ENCODE assay signal across 35 mouse cellular contexts in genomic region chr11:88938770-88939169, GRCm38 (mm10). TPM values are rescaled to one million over a fixed set of nuclear protein-coding genes. Genes with fewer than 3 reads are reported as not detected.
A peak's percentile ranks its signal among the peaks of the same experiment; 100 is the strongest.
DNase-seq lines count a peak whose midpoint lies in the region; ATAC-seq and TF ChIP-seq lines count a peak whose summit lies in the region.
"Had no signal": no experiment of that assay in that cellular context is flagged by ENCODE, and none has a peak within 500 bp of the region (broad histone marks: within the 10 kb centered on the region; RNA-seq: fewer than 3 reads in every experiment).

No protein-coding gene starts in this region.

- H3K27me3 ChIP-seq in intestine, postnatal 0 days (replicated peaks; ENCODE audit: control insufficient read depth, insufficient read depth, low read length), result no peaks in the 10 kb centered on the region
- H3K27me3 ChIP-seq in intestine, embryonic 16.5 days (replicated peaks; ENCODE audit: control insufficient read depth, insufficient read depth, low read length), result no peaks in the 10 kb centered on the region
- no peaks in the 10 kb centered on the region for H3K27me3 ChIP-seq in liver, postnatal 0 days (ENCODE audit: insufficient read depth, low read length)
- H3K27me3 ChIP-seq in liver, embryonic 11.5 days (replicated peaks; ENCODE audit: control insufficient read depth, insufficient read depth, low read length), result no peaks in the 10 kb centered on the region
- H3K27me3 ChIP-seq in CH12.LX (replicated peaks), result no peaks in the 10 kb centered on the region
- no peaks in the 10 kb centered on the region for H3K27me3 ChIP-seq in Patski
- H3K27me3 ChIP-seq: embryonic facial prominence, embryonic 13.5 days; heart, embryonic 12.5 days; liver, embryonic 15.5 days had no signal

- dilution Hi-C loops in CH12.LX (cut with MboI; ENCODE audit: extremely low pct_ligation_motif_present, extremely low pct_unique_long_range_greater_than_20kb, low sequenced_read_pairs), result no loop called here

- TF ChIP-seq CTCF in intestine, postnatal 0 days (IDR thresholded peaks at IDR 0.05; ENCODE audit: low read depth), result peak; percentile 46
- peak; percentile 36 for TF ChIP-seq CTCF in liver, postnatal 0 days (IDR thresholded peaks at IDR 0.05; ENCODE audit: low read depth)
- peak in 1 of 2 experiments; percentile 53; a peak in 2 of 4 replicates for TF ChIP-seq CTCF in CH12.LX (conservative IDR thresholded peaks at IDR 0.05 in 1 of 2, IDR thresholded peaks at IDR 0.05 in 1 of 2; ENCODE audit: low read depth in 2 of 2, low read length in 2 of 2)
- peak; percentile 56 for TF ChIP-seq CTCF in Patski (IDR thresholded peaks at IDR 0.05)

- DNase-seq in liver, postnatal 0 days, result no peak
- DNase-seq in liver, embryonic 11.5 days (ENCODE audit: low spot score), result no peak
- DNase-seq in CH12.LX (ENCODE audit: extremely low read depth) (no peak), Patski (ENCODE audit: low read depth, low spot score) (no peak)
- no peak for DNase-seq in spleen, postnatal 14 days (ENCODE audit: low spot score in 2 of 2)
- DNase-seq: adrenal gland, postnatal 25 days; cerebellum, adult 11-12 months; cerebellum, adult 9-11 months; gastrocnemius, postnatal 25 days; heart, adult 18-20 months; heart, postnatal 10 days; kidney, adult 8-10 months; kidney, postnatal 14 days; left cerebral cortex, postnatal 4 days; midbrain, embryonic 14.5 days; right cerebral cortex, postnatal 25 days; thymus, adult 18-20 months; thymus, postnatal 25 days had no signal

- 98% methylated on average over 2 of the region's 2 CpGs for WGBS in intestine, postnatal 0 days
- WGBS in intestine, embryonic 16.5 days, result 96% methylated on average over 2 of the region's 2 CpGs
- 85% methylated on average over 2 of the region's 2 CpGs for WGBS in liver, postnatal 0 days (ENCODE audit: insufficient replicate concordance)
- 94% methylated on average over 2 of the region's 2 CpGs for WGBS in liver, embryonic 11.5 days

- POLR2A ChIA-PET in Patski (lab: Charles Lee), result interaction anchor here (0.9 kb wide), 1 partner anchor 9 kb away, joined by 3 read pairs; no protein-coding TSS in a partner anchor

- CTCF ChIA-PET in Patski (lab: Charles Lee), result interaction anchor here (0.9 to 1.0 kb wide), 2 partner anchors 16 to 19 kb away, joined by 3 read pairs; no protein-coding TSS in a partner anchor

- H3K36me3 ChIP-seq in intestine, postnatal 0 days (ENCODE audit: control insufficient read depth, insufficient read depth), result peaks cover 53% of the 10 kb centered on the region
- peaks cover 15% of the 10 kb centered on the region for H3K36me3 ChIP-seq in intestine, embryonic 16.5 days (ENCODE audit: control insufficient read depth, insufficient read depth, low read length)
- H3K36me3 ChIP-seq in liver, postnatal 0 days (replicated peaks; ENCODE audit: insufficient read depth, low read length), result peaks cover 6% of the 10 kb centered on the region; the same call in 1 of the 2 replicates
- H3K36me3 ChIP-seq in liver, embryonic 11.5 days (ENCODE audit: control insufficient read depth, insufficient read depth, low read length), result no peaks in the 10 kb centered on the region
- peaks cover 70 to 90% of the 10 kb centered on the region in 2 experiments for H3K36me3 ChIP-seq in CH12.LX (replicated peaks in 1 of 2; ENCODE audit: control insufficient read depth in 1 of 2, insufficient read depth in 1 of 2, low read length in 1 of 2)

- TF ChIP-seq POLR2A in CH12.LX (IDR thresholded peaks at IDR 0.05; ENCODE audit: low read depth, low read length), result no peak

- TF ChIP-seq EP300 in liver, postnatal 0 days (IDR thresholded peaks at IDR 0.05; ENCODE audit: low read depth), result no peak
- TF ChIP-seq EP300 in CH12.LX (IDR thresholded peaks at IDR 0.05; ENCODE audit: low read length), result no peak

- H3K27ac ChIP-seq in intestine, postnatal 0 days (ENCODE audit: low read depth, low read length), result no peak overlapping the region
- no peak overlapping the region for H3K27ac ChIP-seq in intestine, embryonic 16.5 days (ENCODE audit: low read length)
- no peak overlapping the region for H3K27ac ChIP-seq in liver, postnatal 0 days (ENCODE audit: low read depth)
- H3K27ac ChIP-seq in liver, embryonic 11.5 days (ENCODE audit: low read depth, low read length), result no peak overlapping the region
- H3K27ac ChIP-seq in CH12.LX (ENCODE audit: insufficient read depth, low read depth), result no peak overlapping the region
- H3K27ac ChIP-seq: embryonic facial prominence, embryonic 13.5 days; hindbrain, embryonic 10.5 days; liver, embryonic 15.5 days had no signal

- in situ Hi-C loops in CH12.LX (cut with MboI; ENCODE audit: low pct_ligation_motif_present, low pct_unique_long_range_greater_than_20kb, low sequenced_read_pairs), result no loop called here
- in situ Hi-C loops in Patski (cut with MboI; ENCODE audit: low pct_unique_long_range_greater_than_20kb), result no loop called here

- no peaks in the 10 kb centered on the region for H3K4me1 ChIP-seq in intestine, postnatal 0 days (replicated peaks; ENCODE audit: control insufficient read depth, insufficient read depth, low read length)
- H3K4me1 ChIP-seq in intestine, embryonic 16.5 days (ENCODE audit: control insufficient read depth, insufficient read depth, low read length), result no peaks in the 10 kb centered on the region
- H3K4me1 ChIP-seq in liver, postnatal 0 days (ENCODE audit: insufficient read depth), result no peaks in the 10 kb centered on the region
- H3K4me1 ChIP-seq in liver, embryonic 11.5 days (replicated peaks; ENCODE audit: control insufficient read depth, insufficient read depth, low read length), result no peaks in the 10 kb centered on the region
- no peaks in the 10 kb centered on the region for H3K4me1 ChIP-seq in CH12.LX (ENCODE audit: control insufficient read depth in 1 of 2, insufficient read depth in 2 of 2)
- H3K4me1 ChIP-seq: embryonic facial prominence, embryonic 13.5 days; heart, embryonic 12.5 days; hindbrain, embryonic 10.5 days; liver, embryonic 15.5 days had no signal

- no peak for ATAC-seq in intestine, postnatal 0 days
- ATAC-seq in intestine, embryonic 16.5 days, result no peak
- no peak for ATAC-seq in liver, postnatal 0 days
- ATAC-seq in liver, embryonic 11.5 days (replicated peaks; ENCODE audit: low FRiP score), result no peak
- no peak for ATAC-seq in Patski
- ATAC-seq: forebrain, embryonic 16.5 days; hindbrain, embryonic 16.5 days had no signal

- H3K9ac ChIP-seq in intestine, postnatal 0 days (ENCODE audit: low read depth, low read length), result no peak overlapping the region
- no peak overlapping the region for H3K9ac ChIP-seq in intestine, embryonic 16.5 days (ENCODE audit: low read depth, low read length)
- H3K9ac ChIP-seq in liver, postnatal 0 days (replicated peaks), result no peak overlapping the region
- H3K9ac ChIP-seq in liver, embryonic 11.5 days (ENCODE audit: low read depth, low read length), result no peak overlapping the region
- no peak overlapping the region for H3K9ac ChIP-seq in CH12.LX (ENCODE audit: insufficient read depth, low read depth)
- H3K9ac ChIP-seq: embryonic facial prominence, embryonic 13.5 days; heart, embryonic 12.5 days; liver, embryonic 15.5 days had no signal

- H3K79me2 ChIP-seq in CH12.LX (replicated peaks; ENCODE audit: control insufficient read depth, extremely low read depth, insufficient read depth, poor library complexity, severe bottlenecking), result no peaks in the 10 kb centered on the region

- no peaks in the 10 kb centered on the region for H3K9me3 ChIP-seq in intestine, postnatal 0 days (ENCODE audit: control insufficient read depth)
- H3K9me3 ChIP-seq in intestine, embryonic 16.5 days (ENCODE audit: control insufficient read depth, low read length), result no peaks in the 10 kb centered on the region
- no peaks in the 10 kb centered on the region for H3K9me3 ChIP-seq in liver, postnatal 0 days (ENCODE audit: low read length)
- H3K9me3 ChIP-seq in liver, embryonic 11.5 days (ENCODE audit: control insufficient read depth, low read length), result no peaks in the 10 kb centered on the region
- peaks cover 2% of the 10 kb centered on the region for H3K9me3 ChIP-seq in CH12.LX (replicated peaks; ENCODE audit: low read length)
- H3K9me3 ChIP-seq: embryonic facial prominence, embryonic 13.5 days; heart, embryonic 12.5 days; hindbrain, embryonic 10.5 days; liver, embryonic 15.5 days had no signal

- TF ChIP-seq RAD21 in CH12.LX (IDR thresholded peaks at IDR 0.05; ENCODE audit: low read depth, low read length), result peak; percentile 13

- no peak overlapping the region for H3K4me2 ChIP-seq in intestine, postnatal 0 days (replicated peaks; ENCODE audit: low read depth)
- no peak overlapping the region for H3K4me2 ChIP-seq in intestine, embryonic 16.5 days (ENCODE audit: low read depth, low read length)
- no peak overlapping the region for H3K4me2 ChIP-seq in liver, postnatal 0 days (ENCODE audit: low read depth, low read length)
- H3K4me2 ChIP-seq in liver, embryonic 11.5 days, result no peak overlapping the region
- no peak overlapping the region for H3K4me2 ChIP-seq in CH12.LX (ENCODE audit: insufficient read depth, low read depth, poor library complexity, severe bottlenecking)
- H3K4me2 ChIP-seq: embryonic facial prominence, embryonic 13.5 days; heart, embryonic 12.5 days; liver, embryonic 15.5 days had no signal

- H3K4me3 ChIP-seq in intestine, postnatal 0 days (ENCODE audit: low read depth, low read length), result no peak overlapping the region
- no peak overlapping the region for H3K4me3 ChIP-seq in intestine, embryonic 16.5 days (ENCODE audit: low read length)
- H3K4me3 ChIP-seq in liver, postnatal 0 days (ENCODE audit: low read depth, low read length), result no peak overlapping the region
- H3K4me3 ChIP-seq in liver, embryonic 11.5 days (ENCODE audit: low read depth, low read length), result no peak overlapping the region
- H3K4me3 ChIP-seq in CH12.LX (replicated peaks in 1 of 3; ENCODE audit: low read depth in 2 of 3, low read length in 2 of 3, poor library complexity in 1 of 3), result no peak overlapping the region
- H3K4me3 ChIP-seq: embryonic facial prominence, embryonic 13.5 days; heart, embryonic 12.5 days; hindbrain, embryonic 10.5 days; liver, embryonic 15.5 days had no signal

RNA-seq across cellular contexts. Expression of gene Scpep1, which starts 16.5 kb away (rescaled TPM):
- polyA plus RNA-seq in intestine, postnatal 0 days (2015; fragmentation: Nextera tagmentation; extraction: Ambion mirVana), result 191 and 210 TPM in 2 replicates
- polyA plus RNA-seq in intestine, embryonic 16.5 days (2015; fragmentation: Nextera tagmentation; extraction: Ambion mirVana), result 168 and 189 TPM in 2 replicates
- 35.3 and 38.9 TPM in 2 replicates for polyA plus RNA-seq in liver, postnatal 0 days (2015; fragmentation: Nextera tagmentation; extraction: Ambion mirVana)
- 57.4 and 59.4 TPM in 2 replicates for polyA plus RNA-seq in liver, embryonic 11.5 days (2014; fragmentation: Nextera tagmentation; extraction: Ambion mirVana)
- total RNA-seq in CH12.LX (2012; rRNA removed) (98.9 and 121 TPM in 2 replicates), CH12.LX (2014; rRNA removed) (84.5 and 101 TPM in 2 replicates)
- polyA plus RNA-seq in CH12.LX (2012; ENCODE audit: insufficient read length, low read depth) (202 and 210 TPM in 2 replicates), Patski (2021) (202 TPM)

RNA-seq across cellular contexts. Expression of gene Elobl, which starts 28.0 kb away (rescaled TPM):
- not detected in 2 replicates for polyA plus RNA-seq in intestine, postnatal 0 days (2015; fragmentation: Nextera tagmentation; extraction: Ambion mirVana)
- not detected in 2 replicates for polyA plus RNA-seq in intestine, embryonic 16.5 days (2015; fragmentation: Nextera tagmentation; extraction: Ambion mirVana)
- not detected in 2 replicates for polyA plus RNA-seq in liver, postnatal 0 days (2015; fragmentation: Nextera tagmentation; extraction: Ambion mirVana)
- not detected in 2 replicates for polyA plus RNA-seq in liver, embryonic 11.5 days (2014; fragmentation: Nextera tagmentation; extraction: Ambion mirVana)
- total RNA-seq in CH12.LX (2012; rRNA removed) (not detected in 2 replicates), CH12.LX (2014; rRNA removed) (not detected in 2 replicates)
- polyA plus RNA-seq in CH12.LX (2012; ENCODE audit: insufficient read length, low read depth) (not detected in 2 replicates), Patski (2021) (1.4 TPM)
- total RNA-seq: adrenal gland, adult 18-20 months; adrenal gland, postnatal 25 days; gastrocnemius, postnatal 25 days; heart, adult 18-20 months; heart, postnatal 10 days; layer of hippocampus, postnatal 14 days; left cerebral cortex, postnatal 4 days; neutrophil, adult 5-6 weeks had no signal
- polyA plus RNA-seq: embryonic facial prominence, embryonic 13.5 days; forebrain, embryonic 11.5 days; forebrain, embryonic 16.5 days; heart, embryonic 12.5 days; hindbrain, embryonic 10.5 days; hindbrain, embryonic 16.5 days; intestine, embryonic 14.5 days; limb, embryonic 14.5 days; liver, embryonic 15.5 days; lung, embryonic 16.5 days; midbrain, embryonic 14.5 days; neural tube, embryonic 11.5 days; stomach, embryonic 16.5 days had no signal

RNA-seq across cellular contexts. Expression of gene Coil, which starts 31.3 kb away (rescaled TPM):
- 4.1 and 4.6 TPM in 2 replicates for polyA plus RNA-seq in intestine, postnatal 0 days (2015; fragmentation: Nextera tagmentation; extraction: Ambion mirVana)
- polyA plus RNA-seq in intestine, embryonic 16.5 days (2015; fragmentation: Nextera tagmentation; extraction: Ambion mirVana), result 9.8 and 10.1 TPM in 2 replicates
- polyA plus RNA-seq in liver, postnatal 0 days (2015; fragmentation: Nextera tagmentation; extraction: Ambion mirVana), result 2.6 and 2.7 TPM in 2 replicates
- polyA plus RNA-seq in liver, embryonic 11.5 days (2014; fragmentation: Nextera tagmentation; extraction: Ambion mirVana), result 9.3 and 9.5 TPM in 2 replicates
- total RNA-seq in CH12.LX (2012; rRNA removed) (28.5 and 33.0 TPM in 2 replicates), CH12.LX (2014; rRNA removed) (37.4 and 41.3 TPM in 2 replicates)
- polyA plus RNA-seq in CH12.LX (2012; ENCODE audit: insufficient read length, low read depth) (35.2 and 35.4 TPM in 2 replicates), Patski (2021) (9.7 TPM)
